Mouse (Mus musculus) liver, embryonic 14.5 days (tissue): ENCODE data around the gene Mcfd2.

Experiments
- CTCF ChIP-seq: IDR thresholded peaks from 2 replicates; pipeline ENCODE4 v1.5.1; 2016; ENCODE audit warnings: antibody characterized with exemption, low read depth, control low read depth
- EP300 ChIP-seq: IDR thresholded peaks from 2 replicates; pipeline ENCODE4 v1.6.1; 2016; ENCODE audit warnings: antibody characterized with exemption, low read depth

DNA sequence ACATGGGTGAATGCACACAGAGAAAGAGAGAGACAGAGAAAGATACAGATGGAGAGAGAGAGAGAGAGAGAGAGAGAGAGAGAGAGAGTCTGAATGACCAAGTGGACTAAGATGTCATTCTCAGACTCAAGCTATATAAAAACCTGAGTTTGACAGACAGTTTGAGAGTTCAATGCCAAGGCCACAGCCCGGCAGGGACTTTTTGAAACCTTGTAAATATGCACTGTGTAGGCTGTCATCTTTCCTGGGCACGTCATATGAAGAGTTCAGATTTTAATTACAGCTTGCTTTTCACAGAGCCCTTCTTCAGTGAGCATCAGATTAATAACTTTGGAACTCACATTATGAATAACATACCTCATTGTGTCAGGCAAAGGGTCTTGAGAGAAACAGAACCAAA is 55.2 kb downstream of the Mcfd2 start:
- no peak for TF ChIP-seq CTCF
- no peak for TF ChIP-seq EP300
